Mouse (Mus musculus) midbrain, embryonic 11.5 days (tissue): Measurements from ENCODE around the gene Zfp318. TPM values are rescaled to one million over a fixed set of nuclear protein-coding genes. Genes with fewer than 3 reads are reported as not detected.

ENCODE experiments used
- ATAC-seq: fragments of 200-750 bp; cut with Nextera tagmentation; 2 replicates; pipeline ENCODE4 v1.8.0; 2017; ENCODE audit warnings: moderate TSS enrichment, moderate library complexity; ENCODE audit not compliant: low FRiP score
- DNase-seq: peaks from one replicate; pipeline ENCODE4 v3.0.0; 2015; ENCODE audit warnings: low spot score; ENCODE audit errors: missing footprints
- H3K27ac ChIP-seq: fragments of 300-500 bp; sonication (generic); 2 replicates; pipeline ENCODE4 v1.5.1; 2014; ENCODE audit warnings: low read depth, low read length
- H3K27me3 ChIP-seq: fragments of 300-500 bp; sonication (generic); 2 replicates; pipeline ENCODE4 v1.6.1; 2014; ENCODE audit warnings: mild to moderate bottlenecking, low read length, moderate library complexity, mixed read lengths; ENCODE audit not compliant: control insufficient read depth, insufficient read depth
- H3K36me3 ChIP-seq: fragments of 300-500 bp; sonication (generic); 2 replicates; pipeline ENCODE4 v1.6.1; 2014; ENCODE audit warnings: mild to moderate bottlenecking, low read length, moderate library complexity, mixed read lengths; ENCODE audit not compliant: control insufficient read depth, insufficient read depth
- H3K4me1 ChIP-seq: fragments of 300-500 bp; sonication (generic); 2 replicates; pipeline ENCODE4 v1.6.1; 2014; ENCODE audit warnings: low read length; ENCODE audit not compliant: control insufficient read depth, insufficient read depth
- H3K4me2 ChIP-seq: fragments of 300-500 bp; sonication (generic); 2 replicates; pipeline ENCODE4 v1.6.1; 2014; ENCODE audit warnings: mild to moderate bottlenecking, moderate library complexity
- H3K4me3 ChIP-seq: fragments of 300-500 bp; sonication (generic); 2 replicates; pipeline ENCODE4 v1.5.1; 2014; ENCODE audit warnings: low read depth, low read length
- H3K9ac ChIP-seq: fragments of 300-500 bp; sonication (generic); 2 replicates; pipeline ENCODE4 v1.6.1; 2014; ENCODE audit warnings: low read length
- H3K9me3 ChIP-seq: fragments of 300-500 bp; sonication (generic); 2 replicates; pipeline ENCODE4 v1.6.1; 2016; ENCODE audit warnings: low read length; ENCODE audit not compliant: control insufficient read depth
- WGBS: fragments of 180-500 bp; shearing (Covaris S2); extraction: QIAGEN DNeasy Blood & Tissue Kit; methylation state at CpG from one replicate; pipeline ENCODE4 v1.1.7; 2014; 5-methylcytosine and 5-hydroxymethylcytosine counted together
- polyA plus RNA-seq: library from polyadenylated mRNA; unstranded; fragments of >200 nt; fragmentation: Nextera tagmentation; extraction: Ambion mirVana; gene quantifications from 2 replicates; pipeline ENCODE4 v1.2.1, GENCODE M21; 2014

Zfp318 gene
- polyA plus RNA-seq, 1 experiment from 2014 or later = 14.0 TPM

DNA sequence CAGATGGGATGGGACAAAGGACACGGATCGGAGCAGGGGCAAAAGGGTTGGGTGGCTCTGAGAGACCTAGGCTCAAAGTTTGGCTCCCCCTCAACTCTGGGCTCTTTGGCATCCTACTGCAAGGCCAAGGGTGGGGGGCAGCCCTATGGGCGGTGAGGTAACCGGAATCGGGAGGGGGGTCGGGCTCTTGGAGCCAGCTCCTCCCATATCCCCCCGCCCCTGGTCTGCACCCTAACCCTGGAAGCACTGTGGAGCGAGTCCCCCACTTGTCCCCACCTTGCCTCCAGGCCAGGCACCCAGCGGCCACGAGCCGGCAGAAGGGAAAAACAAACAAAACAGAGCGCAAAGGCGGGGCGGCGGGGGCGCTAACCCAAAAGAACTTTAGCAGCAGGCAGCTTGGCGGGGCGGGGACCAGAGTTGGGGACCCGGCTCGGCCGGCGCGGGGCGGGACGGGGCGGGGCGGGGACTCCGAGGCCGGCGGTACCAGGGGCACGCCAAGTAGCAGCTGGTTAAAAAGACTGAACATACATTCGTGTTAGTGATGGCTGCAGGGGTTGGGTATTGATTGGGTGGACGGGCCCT is 71.7 kb downstream of the Zfp318 start:
- peak; percentile 71 for ATAC-seq
- H3K9me3 ChIP-seq = no peaks in the 10 kb centered on the region
- DNase-seq = peak; percentile 95

DNA sequence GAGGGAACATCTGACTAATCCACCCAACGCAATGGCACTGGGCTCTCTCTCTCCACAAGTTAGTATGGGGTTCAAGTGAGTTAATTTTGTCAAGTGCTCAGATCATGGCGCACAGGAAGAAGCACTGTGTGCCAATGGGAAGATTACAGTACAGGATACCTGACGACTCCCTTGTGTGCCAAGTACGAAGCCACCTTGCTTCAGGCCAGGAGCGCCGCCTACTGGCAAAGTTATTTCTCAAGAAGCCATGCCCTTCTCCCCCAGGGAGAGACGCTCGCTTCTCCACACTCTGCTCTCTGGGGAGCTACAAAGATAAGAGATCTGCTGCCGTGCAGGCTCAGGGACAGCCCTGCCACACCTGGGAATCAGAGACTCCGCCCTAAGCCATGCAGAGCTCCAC is 74.3 kb downstream of the Zfp318 start:
- no peaks in the 10 kb centered on the region; the same call in 1 of the 2 replicates for H3K36me3 ChIP-seq
- no peak overlapping the region for H3K4me3 ChIP-seq
- H3K4me2 ChIP-seq = no peak overlapping the region
- peaks cover 37% of the 10 kb centered on the region for H3K4me1 ChIP-seq
- H3K27ac ChIP-seq = no peak overlapping the region
- peaks cover 20% of the 10 kb centered on the region for H3K27me3 ChIP-seq
- no peak for ATAC-seq
- H3K9me3 ChIP-seq = no peaks in the 10 kb centered on the region
- WGBS = 13% methylated on average over 10 of the region's 10 CpGs
- no peak for DNase-seq
- no peak overlapping the region for H3K9ac ChIP-seq

More for the DNA sequence above, 71.7 kb downstream of the Zfp318 start:
- peak overlapping the region; percentile 27 for H3K4me3 ChIP-seq
- H3K4me1 ChIP-seq = peaks cover 35% of the 10 kb centered on the region
- H3K27me3 ChIP-seq = peaks cover 11% of the 10 kb centered on the region
- H3K4me2 ChIP-seq = peak overlapping the region; percentile 75
- H3K36me3 ChIP-seq = no peaks in the 10 kb centered on the region; the same call in 1 of the 2 replicates
- WGBS = under 1% methylated on average over 33 of the region's 33 CpGs
- H3K27ac ChIP-seq = no peak overlapping the region; the same call in 1 of the 2 replicates
- H3K9ac ChIP-seq = peak overlapping the region; percentile 53

DNA sequence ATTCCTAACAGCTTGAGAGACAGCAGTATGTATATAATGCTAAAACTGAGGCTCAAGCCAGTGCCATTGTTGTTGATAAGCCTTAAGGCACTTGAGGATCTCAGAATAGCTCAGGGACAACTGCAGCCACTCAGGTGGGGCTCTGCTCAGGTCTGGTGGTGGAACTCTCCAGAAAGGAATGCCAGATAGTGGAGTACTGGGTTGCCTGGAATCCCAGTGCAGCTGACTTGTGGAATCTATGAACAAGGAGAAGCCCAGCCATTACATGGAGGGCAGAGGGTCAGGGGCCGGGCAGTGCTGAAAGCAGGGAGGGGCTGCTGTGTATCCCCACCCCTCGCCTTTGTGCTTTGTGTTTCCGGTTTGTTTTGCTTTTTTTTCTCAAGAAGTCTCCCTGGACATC is 74.9 kb downstream of the Zfp318 start:
- Histone ChIP-seq H3K4me2 (no peak overlapping the region), H3K4me1 (peaks cover 31% of the 10 kb centered on the region), H3K27ac (no peak overlapping the region), H3K36me3 (no peaks in the 10 kb centered on the region; the same call in 1 of the 2 replicates), H3K9ac (no peak overlapping the region), H3K27me3 (peaks cover 20% of the 10 kb centered on the region), H3K4me3 (no peak overlapping the region), H3K9me3 (no peaks in the 10 kb centered on the region)
- ATAC-seq (no peak), DNase-seq (no peak)
- 44% methylated on average over 3 of the region's 3 CpGs for WGBS

DNA sequence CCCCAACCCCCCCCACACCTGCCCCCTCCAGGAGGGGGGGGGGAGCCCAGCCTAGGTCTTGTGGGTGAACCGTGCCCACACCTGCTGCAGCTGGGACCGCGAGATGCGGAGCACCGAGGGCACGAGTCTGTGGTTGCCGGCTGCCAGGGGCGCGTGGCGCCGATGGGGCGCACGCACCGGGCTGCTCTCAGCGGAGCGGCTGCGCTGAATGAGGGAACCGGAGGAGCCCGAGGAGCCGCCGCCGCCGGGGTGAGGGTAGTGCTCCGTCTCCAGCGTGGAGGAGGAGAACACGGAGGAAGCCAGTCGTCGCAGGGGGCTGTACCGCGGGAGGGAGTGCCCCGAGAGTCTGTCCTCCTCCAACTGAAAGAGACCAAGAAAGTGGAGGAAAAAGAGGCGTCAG is 77.1 kb downstream of the Zfp318 start:
- peaks cover 20% of the 10 kb centered on the region for H3K27me3 ChIP-seq
- no peak overlapping the region for H3K9ac ChIP-seq

GRCm38 (mm10) chr17:46461347-46461746 is 77.8 kb downstream of the Zfp318 start:
- no peaks in the 10 kb centered on the region; the same call in 1 of the 2 replicates for H3K36me3 ChIP-seq

More for the DNA sequence above, 77.1 kb downstream of the Zfp318 start:
- H3K27ac ChIP-seq = no peak overlapping the region
- H3K36me3 ChIP-seq = no peaks in the 10 kb centered on the region; the same call in 1 of the 2 replicates
- peaks cover 8% of the 10 kb centered on the region for H3K4me1 ChIP-seq
- H3K4me3 ChIP-seq = no peak overlapping the region
- no peak for ATAC-seq
- 2% methylated on average over 32 of the region's 32 CpGs for WGBS
- no peak for DNase-seq
- peak overlapping the region; percentile 30 for H3K4me2 ChIP-seq
- H3K9me3 ChIP-seq = no peaks in the 10 kb centered on the region

GRCm38 (mm10) chr17:46462226-46462625 is 78.7 kb downstream of the Zfp318 start:
- DNase-seq (no peak), ATAC-seq (no peak)
- H3K4me3 ChIP-seq = no peak overlapping the region
- H3K36me3 ChIP-seq = no peaks in the 10 kb centered on the region; the same call in 1 of the 2 replicates
- WGBS = 79% methylated on average over 5 of the region's 5 CpGs
- H3K4me2 ChIP-seq = no peak overlapping the region
- no peak overlapping the region for H3K27ac ChIP-seq
- peaks cover 3% of the 10 kb centered on the region; the same call in 1 of the 2 replicates for H3K4me1 ChIP-seq
- peaks cover 18% of the 10 kb centered on the region for H3K27me3 ChIP-seq
- no peak overlapping the region for H3K9ac ChIP-seq
- H3K9me3 ChIP-seq = no peaks in the 10 kb centered on the region

More at GRCm38 (mm10) chr17:46461347-46461746, 77.8 kb downstream of the Zfp318 start:
- Histone ChIP-seq H3K9me3 (no peaks in the 10 kb centered on the region), H3K4me1 (peaks cover 3% of the 10 kb centered on the region; the same call in 1 of the 2 replicates), H3K9ac (no peak overlapping the region), H3K27ac (no peak overlapping the region), H3K4me3 (no peak overlapping the region), H3K27me3 (peaks cover 18% of the 10 kb centered on the region), H3K4me2 (peak overlapping the region; percentile 30; the same call in 1 of the 2 replicates)
- no peak for ATAC-seq
- 9% methylated on average over 8 of the region's 8 CpGs for WGBS
- no peak for DNase-seq

DNA sequence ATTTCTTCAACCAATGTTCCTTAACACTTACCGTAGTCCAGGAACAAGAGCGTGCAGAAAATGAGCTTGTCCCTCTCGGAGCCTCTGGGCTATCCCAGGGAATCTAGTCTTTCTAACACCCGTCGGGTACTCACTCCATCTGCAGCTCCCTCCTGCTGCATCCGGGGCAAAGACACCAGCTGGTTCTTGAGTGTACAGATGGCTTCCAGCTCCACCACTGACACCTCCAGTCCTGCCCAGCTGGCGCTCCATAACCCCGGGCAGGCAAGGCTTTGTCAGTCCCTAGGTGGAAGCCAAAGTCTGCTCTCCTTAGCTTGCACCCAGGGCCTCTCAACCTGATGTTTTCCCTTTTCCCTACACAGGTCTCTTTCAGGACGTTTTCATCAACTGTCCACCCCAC is 84.3 kb downstream of the Zfp318 start:
- no peaks in the 10 kb centered on the region for H3K27me3 ChIP-seq
- no peak overlapping the region for H3K4me2 ChIP-seq
- no peak for ATAC-seq
- no peaks in the 10 kb centered on the region for H3K9me3 ChIP-seq
- H3K9ac ChIP-seq = no peak overlapping the region
- H3K4me3 ChIP-seq = no peak overlapping the region
- H3K27ac ChIP-seq = no peak overlapping the region; the same call in 1 of the 2 replicates
- DNase-seq = no peak
- 85% methylated on average over 9 of the region's 9 CpGs for WGBS
- peaks cover 6% of the 10 kb centered on the region; the same call in 1 of the 2 replicates for H3K36me3 ChIP-seq
- H3K4me1 ChIP-seq = no peaks in the 10 kb centered on the region

Other genes starting within 250 kb of the Zfp318 start
- gene Rsph9, start 239.5 kb upstream of the Zfp318 start, polyA plus RNA-seq = 17.5 and 18.5 TPM in 2 replicates
- gene Mad2l1bp, start 230.2 kb upstream of the Zfp318 start, polyA plus RNA-seq = 32.8 and 33.3 TPM in 2 replicates
- 16.8 and 19.2 TPM in 2 replicates for gene Gtpbp2, start 222.7 kb upstream of the Zfp318 start, polyA plus RNA-seq
- 10.1 and 10.8 TPM in 2 replicates for gene Polh, start 181.1 kb upstream of the Zfp318 start, polyA plus RNA-seq
- gene Xpo5, start 180.9 kb upstream of the Zfp318 start, polyA plus RNA-seq = 73.3 and 75.8 TPM in 2 replicates
- gene Polr1c, start 135.7 kb upstream of the Zfp318 start, polyA plus RNA-seq = 108 and 114 TPM in 2 replicates
- gene Yipf3, start 135.7 kb upstream of the Zfp318 start, polyA plus RNA-seq = 57.9 and 67.6 TPM in 2 replicates
- gene Lrrc73, start 130.2 kb upstream of the Zfp318 start, polyA plus RNA-seq = 2.9 and 3.4 TPM in 2 replicates
- 43.8 and 51.0 TPM in 2 replicates for gene Tjap1, start 100.7 kb upstream of the Zfp318 start, polyA plus RNA-seq
- gene Dlk2, start 86.3 kb upstream of the Zfp318 start, polyA plus RNA-seq = 0.30 and 0.42 TPM in 2 replicates
- 4.5 and 5.0 TPM in 2 replicates for gene Abcc10, start 55.4 kb upstream of the Zfp318 start, polyA plus RNA-seq
- gene Crip3, start 45.2 kb downstream of the Zfp318 start, polyA plus RNA-seq = 0.55 and 0.85 TPM in 2 replicates
- gene Slc22a7, start 54.7 kb downstream of the Zfp318 start, polyA plus RNA-seq = not detected in 2 replicates
- 2.1 and 2.6 TPM in 2 replicates for gene Ttbk1, start 103.9 kb downstream of the Zfp318 start, polyA plus RNA-seq
- 71.7 and 77.2 TPM in 2 replicates for gene Dnph1, start 113.0 kb downstream of the Zfp318 start, polyA plus RNA-seq
- gene Cul9, start 162.7 kb downstream of the Zfp318 start, polyA plus RNA-seq = 2.6 and 4.1 TPM in 2 replicates
- 3.6 and 6.0 TPM in 2 replicates for gene Srf, start 172.4 kb downstream of the Zfp318 start, polyA plus RNA-seq
- 16.7 and 19.5 TPM in 2 replicates for gene Ptk7, start 245.8 kb downstream of the Zfp318 start, polyA plus RNA-seq